Mouse (Mus musculus): ENCODE measurements around the gene Tppp2.

Tppp2 gene

GRCm38 (mm10) chr14:51942236-51942635 lies 24.0 kb downstream of the Tppp2 start:
- DNase-seq (ENCODE audit: low spot score in 2 of 2) = no peak

- DNase-seq (ENCODE audit: low spot score in 2 of 2) = no peak
Observed at GRCm38 (mm10) chr14:51943336-51943735, 25.1 kb downstream of the Tppp2 start.

- peak in 1 of 2 experiments; percentile 5 for DNase-seq (ENCODE audit: low spot score in 2 of 2)
Observed at GRCm38 (mm10) chr14:51960316-51960715, 42.1 kb downstream of the Tppp2 start.

- DNase-seq (ENCODE audit: low spot score in 2 of 2) = no peak
Observed at GRCm38 (mm10) chr14:51967400-51967799, 49.2 kb downstream of the Tppp2 start.
